Comparison of ENCODE assay signal across 21 mouse cellular contexts in the genomic region with DNA sequence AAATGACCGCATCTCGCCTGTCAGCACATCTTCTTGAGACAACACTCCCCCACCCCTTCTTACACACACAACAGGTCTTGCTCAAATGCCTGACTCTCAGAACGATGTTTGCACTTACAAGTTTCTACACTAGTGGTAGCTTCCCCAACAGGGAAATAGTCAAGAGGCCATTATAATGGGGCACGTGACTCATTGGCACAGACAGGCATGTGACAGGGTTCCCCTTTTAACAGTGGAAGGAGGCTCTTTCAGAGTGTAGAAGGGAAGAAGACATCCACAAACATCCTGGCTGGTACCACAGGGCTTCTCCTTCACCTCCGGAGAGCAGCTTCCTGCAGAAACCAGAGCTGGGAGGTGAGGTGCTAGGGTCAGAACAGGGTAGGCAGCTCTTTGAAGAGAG. TPM values are rescaled to one million over a fixed set of nuclear protein-coding genes. Genes with fewer than 3 reads are reported as not detected.
DNase-seq lines count a peak whose midpoint lies in the region; ATAC-seq and TF ChIP-seq lines count a peak whose summit lies in the region.
"Had no signal": no experiment of that assay in that cellular context is flagged by ENCODE, and none has a peak within 500 bp of the region (broad histone marks: within the 10 kb centered on the region; RNA-seq: fewer than 3 reads in every experiment).

No protein-coding gene starts in this region.

- no peak overlapping the region for H3K4me2 ChIP-seq in CH12.LX (ENCODE audit: insufficient read depth, low read depth, poor library complexity, severe bottlenecking)
- H3K4me2 ChIP-seq in lung, postnatal 0 days (replicated peaks; ENCODE audit: low read depth, low read length) = no peak overlapping the region
- H3K4me2 ChIP-seq: liver, embryonic 13.5 days; midbrain, embryonic 12.5 days had no signal

- H3K4me1 ChIP-seq in CH12.LX (ENCODE audit: control insufficient read depth in 1 of 2, insufficient read depth in 2 of 2) = peaks cover 0 to 4% of the 10 kb centered on the region in 2 experiments; a peak in 1 of 4 replicates
- no peaks in the 10 kb centered on the region for H3K4me1 ChIP-seq in lung, postnatal 0 days (ENCODE audit: insufficient read depth, low read depth, low read length)
- H3K4me1 ChIP-seq: liver, embryonic 13.5 days had no signal

- H3K27me3 ChIP-seq in CH12.LX (replicated peaks) = peaks cover 18% of the 10 kb centered on the region
- H3K27me3 ChIP-seq in lung, postnatal 0 days (replicated peaks; ENCODE audit: insufficient read depth, low read length) = no peaks in the 10 kb centered on the region

- dilution Hi-C loops in CH12.LX (cut with MboI; ENCODE audit: extremely low pct_ligation_motif_present, extremely low pct_unique_long_range_greater_than_20kb, low sequenced_read_pairs) = no loop called here

- in situ Hi-C loops in CH12.LX (cut with MboI; ENCODE audit: low pct_ligation_motif_present, low pct_unique_long_range_greater_than_20kb, low sequenced_read_pairs) = loop anchor here (5.0 kb wide), 2 partner anchors 35 to 185 kb away; no protein-coding TSS in a partner anchor

- intact Hi-C loops in gastrocnemius, adult 2 months (cut with DNase I) = no loop called here

- no peak for TF ChIP-seq RAD21 in CH12.LX (IDR thresholded peaks at IDR 0.05; ENCODE audit: low read depth, low read length)

- no peaks in the 10 kb centered on the region for H3K79me2 ChIP-seq in CH12.LX (replicated peaks; ENCODE audit: control insufficient read depth, extremely low read depth, insufficient read depth, poor library complexity, severe bottlenecking)

- TF ChIP-seq POLR2A in CH12.LX (IDR thresholded peaks at IDR 0.05; ENCODE audit: low read depth, low read length) = no peak

- ATAC-seq in lung, postnatal 0 days = peak; percentile 48
- ATAC-seq in megakaryocyte progenitor cell, adult 5-6 weeks (replicated peaks; ENCODE audit: poor library complexity) = peak; percentile 78
- ATAC-seq: forebrain, embryonic 16.5 days; Patski had no signal

- no peak for TF ChIP-seq EP300 in CH12.LX (IDR thresholded peaks at IDR 0.05; ENCODE audit: low read length)
- no peak for TF ChIP-seq EP300 in lung, postnatal 0 days (IDR thresholded peaks at IDR 0.05)

- DNase-seq in B cell, adult 2 months = peak; percentile 28 to 52
- DNase-seq in CH12.LX (ENCODE audit: extremely low read depth) = no peak
- peak; percentile 48 for DNase-seq in lung, postnatal 0 days (ENCODE audit: low spot score)
- DNase-seq in gastrocnemius, adult 2 months = no peak
- no peak for DNase-seq in embryo, embryonic 9.5 days (ENCODE audit: extremely low spot score)
- no peak for DNase-seq in layer of hippocampus, adult 18-20 months (ENCODE audit: low spot score in 2 of 2)
- DNase-seq: cerebellum, adult 11 months; cerebellum, postnatal 25 days; heart, postnatal 36 days; liver, embryonic 13.5 days had no signal

- H3K27ac ChIP-seq in CH12.LX (ENCODE audit: insufficient read depth, low read depth) = no peak overlapping the region
- H3K27ac ChIP-seq in lung, postnatal 0 days (ENCODE audit: low read length) = no peak overlapping the region
- H3K27ac ChIP-seq in gastrocnemius, adult 2 months = no peak overlapping the region
- H3K27ac ChIP-seq: heart, embryonic 10.5 days; layer of hippocampus, adult 2 months; liver, embryonic 13.5 days; midbrain, embryonic 12.5 days had no signal

- H3K36me3 ChIP-seq in CH12.LX (replicated peaks in 1 of 2; ENCODE audit: control insufficient read depth in 1 of 2, insufficient read depth in 1 of 2, low read length in 1 of 2) = no peaks in the 10 kb centered on the region
- no peaks in the 10 kb centered on the region for H3K36me3 ChIP-seq in lung, postnatal 0 days (ENCODE audit: insufficient read depth, low read length)
- H3K36me3 ChIP-seq: heart, embryonic 10.5 days; liver, embryonic 13.5 days; midbrain, embryonic 12.5 days had no signal

- WGBS in lung, postnatal 0 days = 45% methylated on average over 5 of the region's 5 CpGs

- H3K9ac ChIP-seq in CH12.LX (ENCODE audit: insufficient read depth, low read depth) = no peak overlapping the region
- H3K9ac ChIP-seq in lung, postnatal 0 days (replicated peaks; ENCODE audit: low read depth) = no peak overlapping the region
- H3K9ac ChIP-seq: liver, embryonic 13.5 days; midbrain, embryonic 12.5 days had no signal

- no peak for TF ChIP-seq CTCF in CH12.LX (conservative IDR thresholded peaks at IDR 0.05 in 1 of 2, IDR thresholded peaks at IDR 0.05 in 1 of 2; ENCODE audit: low read depth in 2 of 2, low read length in 2 of 2)
- TF ChIP-seq CTCF in lung, postnatal 0 days (IDR thresholded peaks at IDR 0.05) = no peak
- TF ChIP-seq CTCF in gastrocnemius, adult 2 months (IDR thresholded peaks at IDR 0.05) = no peak

- peaks cover 4% of the 10 kb centered on the region for H3K9me3 ChIP-seq in CH12.LX (replicated peaks; ENCODE audit: low read length)
- no peaks in the 10 kb centered on the region for H3K9me3 ChIP-seq in lung, postnatal 0 days (ENCODE audit: low read length)
- H3K9me3 ChIP-seq: heart, embryonic 10.5 days; liver, embryonic 13.5 days; midbrain, embryonic 12.5 days had no signal

- no peak overlapping the region for H3K4me3 ChIP-seq in CH12.LX (replicated peaks in 1 of 3; ENCODE audit: low read depth in 2 of 3, low read length in 2 of 3, poor library complexity in 1 of 3)
- H3K4me3 ChIP-seq in lung, postnatal 0 days (ENCODE audit: low read depth, low read length) = no peak overlapping the region
- H3K4me3 ChIP-seq in gastrocnemius, adult 2 months = no peak overlapping the region
- H3K4me3 ChIP-seq: heart, embryonic 10.5 days; layer of hippocampus, adult 2 months; liver, embryonic 13.5 days; midbrain, embryonic 12.5 days had no signal

TF ChIP-seq in CH12.LX, 34 proteins besides CTCF, POLR2A, EP300 and RAD21 (continues in another document):
- TF ChIP-seq ZNF384 (IDR thresholded peaks at IDR 0.05; ENCODE audit: low read depth, low read length) = no peak
- TF ChIP-seq MYC (IDR thresholded peaks at IDR 0.05; ENCODE audit: low read depth, low read length) = no peak
- TF ChIP-seq NELFE (IDR thresholded peaks at IDR 0.05; ENCODE audit: low read depth, low read length) = no peak
- peak; percentile 60 for TF ChIP-seq BHLHE40 (IDR thresholded peaks at IDR 0.05; ENCODE audit: low read depth, low read length)
- TF ChIP-seq E2F4 (IDR thresholded peaks at IDR 0.05; ENCODE audit: insufficient replicate concordance, low read depth, low read length) = no peak
- TF ChIP-seq ETS1 (conservative IDR thresholded peaks at IDR 0.05; ENCODE audit: low read depth, low read length) = no peak
- TF ChIP-seq KAT2A (IDR thresholded peaks at IDR 0.05; ENCODE audit: insufficient replicate concordance, low read length) = no peak
- peak; percentile 21 for TF ChIP-seq USF1 (IDR thresholded peaks at IDR 0.05; ENCODE audit: low read depth, low read length)
- TF ChIP-seq MAZ (IDR thresholded peaks at IDR 0.05; ENCODE audit: low read depth, low read length) = no peak
- no peak for TF ChIP-seq TBP (conservative IDR thresholded peaks at IDR 0.05; ENCODE audit: low read depth, low read length)
- no peak for TF ChIP-seq ZKSCAN1 (IDR thresholded peaks at IDR 0.05; ENCODE audit: borderline replicate concordance, low read depth, low read length)
- TF ChIP-seq ZMIZ1 (IDR thresholded peaks at IDR 0.05; ENCODE audit: low read depth, low read length) = no peak
- TF ChIP-seq JUN (IDR thresholded peaks at IDR 0.05; ENCODE audit: insufficient read depth, low read depth, low read length) = no peak

RNA-seq across cellular contexts. Expression of gene Upk2, which starts 7.2 kb away (rescaled TPM):
- total RNA-seq in CH12.LX (2012; rRNA removed) = not detected in 2 replicates
- total RNA-seq in CH12.LX (2014; rRNA removed) = not detected in 2 replicates
- not detected in 2 replicates for polyA plus RNA-seq in CH12.LX (2012; ENCODE audit: insufficient read length, low read depth)
- polyA plus RNA-seq in lung, postnatal 0 days (2015; fragmentation: Nextera tagmentation; extraction: Ambion mirVana) = 2.2 and 2.3 TPM in 2 replicates
- total RNA-seq in megakaryocyte progenitor cell, adult 5-6 weeks (2015) = not detected in 2 replicates
- not detected in 2 replicates for total RNA-seq in megakaryocyte progenitor cell, adult 5-6 weeks (2017)
- total RNA-seq in gastrocnemius, adult 2 months (2021) = under 1 TPM; 0.22 to 0.23 TPM
- not detected for total RNA-seq in layer of hippocampus, adult 18-20 months (2021)
- total RNA-seq: adrenal gland, postnatal 4 days; heart, postnatal 36 days; layer of hippocampus, adult 2 months; left cerebral cortex, postnatal 14 days had no signal
- polyA plus RNA-seq: forebrain, embryonic 16.5 days; heart, embryonic 10.5 days; liver, embryonic 13.5 days; midbrain, embryonic 12.5 days; Patski had no signal

RNA-seq across cellular contexts. Expression of gene Bcl9l, which starts 20.7 kb away (rescaled TPM):
- total RNA-seq in CH12.LX (2012; rRNA removed) (0.88 and 1.6 TPM in 2 replicates), CH12.LX (2014; rRNA removed) (0.08 and 0.67 TPM in 2 replicates)
- polyA plus RNA-seq in CH12.LX (2012; ENCODE audit: insufficient read length, low read depth) = 6.2 and 7.5 TPM in 2 replicates
- 10.7 and 12.3 TPM in 2 replicates for polyA plus RNA-seq in lung, postnatal 0 days (2015; fragmentation: Nextera tagmentation; extraction: Ambion mirVana)
- 4.3 and 4.5 TPM in 2 replicates for total RNA-seq in megakaryocyte progenitor cell, adult 5-6 weeks (2015)
- 1.6 and 1.8 TPM in 2 replicates for total RNA-seq in megakaryocyte progenitor cell, adult 5-6 weeks (2017)
- total RNA-seq in gastrocnemius, adult 2 months (2021) = 10 to 100 TPM; 38.3 to 43.6 TPM
- total RNA-seq in layer of hippocampus, adult 18-20 months (2021) = 10 to 100 TPM; 64.0 to 72.3 TPM

RNA-seq across cellular contexts. Expression of gene Foxr1, which starts 21.0 kb away (rescaled TPM):
- total RNA-seq in CH12.LX (2012; rRNA removed) (0.08 and 0.21 TPM in 2 replicates), CH12.LX (2014; rRNA removed) (not detected in 2 replicates)
- polyA plus RNA-seq in CH12.LX (2012; ENCODE audit: insufficient read length, low read depth) = 1.4 and 1.5 TPM in 2 replicates
- polyA plus RNA-seq in lung, postnatal 0 days (2015; fragmentation: Nextera tagmentation; extraction: Ambion mirVana) = not detected in 2 replicates
- not detected in 2 replicates for total RNA-seq in megakaryocyte progenitor cell, adult 5-6 weeks (2015)
- not detected in 2 replicates for total RNA-seq in megakaryocyte progenitor cell, adult 5-6 weeks (2017)
- not detected for total RNA-seq in gastrocnemius, adult 2 months (2021)
- not detected for total RNA-seq in layer of hippocampus, adult 18-20 months (2021)
- total RNA-seq: adrenal gland, postnatal 4 days; gastrocnemius, adult 18-20 months; heart, postnatal 36 days; layer of hippocampus, adult 2 months; left cerebral cortex, postnatal 14 days had no signal
- polyA plus RNA-seq: embryonic facial prominence, embryonic 11.5 days; forebrain, embryonic 16.5 days; heart, embryonic 10.5 days; kidney, embryonic 14.5 days; liver, embryonic 13.5 days; midbrain, embryonic 12.5 days; Patski had no signal

RNA-seq across cellular contexts. Expression of gene Ccdc84, which starts 43.6 kb away (rescaled TPM):
- total RNA-seq in CH12.LX (2012; rRNA removed) (25.4 and 30.4 TPM in 2 replicates), CH12.LX (2014; rRNA removed) (21.7 and 26.0 TPM in 2 replicates)
- 16.5 and 18.3 TPM in 2 replicates for polyA plus RNA-seq in CH12.LX (2012; ENCODE audit: insufficient read length, low read depth)
- polyA plus RNA-seq in lung, postnatal 0 days (2015; fragmentation: Nextera tagmentation; extraction: Ambion mirVana) = 24.2 and 24.5 TPM in 2 replicates
- 28.0 and 33.1 TPM in 2 replicates for total RNA-seq in megakaryocyte progenitor cell, adult 5-6 weeks (2015)
- 26.4 and 26.7 TPM in 2 replicates for total RNA-seq in megakaryocyte progenitor cell, adult 5-6 weeks (2017)
- 1 to 10 TPM; 5.0 to 5.7 TPM for total RNA-seq in gastrocnemius, adult 2 months (2021)
- 10 to 100 TPM; 19.0 to 21.1 TPM for total RNA-seq in layer of hippocampus, adult 18-20 months (2021)

RNA-seq across cellular contexts. Expression of gene Trappc4, which starts 54.5 kb away (rescaled TPM):
- total RNA-seq in CH12.LX (2012; rRNA removed) = 81.3 and 88.2 TPM in 2 replicates
- total RNA-seq in CH12.LX (2014; rRNA removed) = 125 and 135 TPM in 2 replicates
- polyA plus RNA-seq in CH12.LX (2012; ENCODE audit: insufficient read length, low read depth) = 55.9 and 69.2 TPM in 2 replicates
- 133 and 136 TPM in 2 replicates for polyA plus RNA-seq in lung, postnatal 0 days (2015; fragmentation: Nextera tagmentation; extraction: Ambion mirVana)
- total RNA-seq in megakaryocyte progenitor cell, adult 5-6 weeks (2015) = 88.4 and 90.5 TPM in 2 replicates
- 25.6 and 26.0 TPM in 2 replicates for total RNA-seq in megakaryocyte progenitor cell, adult 5-6 weeks (2017)
- 10 to 100 TPM; 15.4 to 21.5 TPM for total RNA-seq in gastrocnemius, adult 2 months (2021)
- 10 to 100 TPM; 70.1 to 72.2 TPM for total RNA-seq in layer of hippocampus, adult 18-20 months (2021)

Comparison
In these comparisons a context has a peak if more than half of its experiments do, and no peak if none do; other contexts are left out.
1. DNase-seq: peak in B cell, adult 2 months (2 of 2) and lung, postnatal 0 days (single experiment); none in CH12.LX (single experiment), gastrocnemius, adult 2 months (single experiment), embryo, embryonic 9.5 days (single experiment) and layer of hippocampus, adult 18-20 months (0 of 2).
2. RNA of gene Bcl9l, which starts 20.7 kb away (total RNA-seq): 64.0 to 72.3 TPM in layer of hippocampus, adult 18-20 months and 38.3 to 43.6 TPM in gastrocnemius, adult 2 months; 1.6 to 4.5 TPM in megakaryocyte progenitor cell, adult 5-6 weeks and 0.08 to 1.6 TPM in CH12.LX; every median in the first group is over 4 times any median in the second.